Mouse (Mus musculus): ENCODE results near the gene Ttl. TPM values are rescaled to one million over a fixed set of nuclear protein-coding genes. Genes with fewer than 3 reads are reported as not detected.

Ttl gene
- polyA plus RNA-seq, 1 experiment from 2014 or later = 18.1 TPM

GRCm38 (mm10) chr2:129055741-129056140, 10.0 kb upstream of the Ttl start:
- no peak overlapping the region for H3K4me3 ChIP-seq (replicated peaks)
- 0 out of 2 replicates have a peak, but pooled peaks cover 3% of the 10 kb centered on the region for H3K9me3 ChIP-seq
- H3K4me1 ChIP-seq = no peaks in the 10 kb centered on the region
- H3K36me3 ChIP-seq (replicated peaks) = no peaks in the 10 kb centered on the region
- ATAC-seq (ENCODE audit: low FRiP score) = no peak
- H3K9ac ChIP-seq = no peak overlapping the region
- whole genome bisulfite sequencing = 97% methylated on average over 6 of the region's 6 CpGs
- H3K27ac ChIP-seq = no peak overlapping the region
- no peak overlapping the region for H3K4me2 ChIP-seq
- no peaks in the 10 kb centered on the region for H3K27me3 ChIP-seq

- no peak for ATAC-seq (ENCODE audit: low FRiP score)
- no peaks in the 10 kb centered on the region for H3K4me1 ChIP-seq
- no peak overlapping the region for H3K4me3 ChIP-seq (replicated peaks)
- H3K4me2 ChIP-seq = no peak overlapping the region
- H3K9ac ChIP-seq = no peak overlapping the region
- H3K27me3 ChIP-seq = no peaks in the 10 kb centered on the region
- H3K36me3 ChIP-seq (replicated peaks) = no peaks in the 10 kb centered on the region
- H3K9me3 ChIP-seq = 0 out of 2 replicates have a peak, but pooled peaks cover 3% of the 10 kb centered on the region
- WGBS = 44% methylated on average over 9 of the region's 9 CpGs
- H3K27ac ChIP-seq = no peak overlapping the region
Measured at GRCm38 (mm10) chr2:129056597-129056996, 9.1 kb upstream of the Ttl start.

GRCm38 (mm10) chr2:129057256-129057655, 8.5 kb upstream of the Ttl start:
- WGBS = 97% methylated on average over 8 of the region's 8 CpGs
- H3K27ac ChIP-seq = no peak overlapping the region
- H3K27me3 ChIP-seq = no peaks in the 10 kb centered on the region
- ATAC-seq (ENCODE audit: low FRiP score) = no peak
- no peak overlapping the region for H3K4me2 ChIP-seq
- H3K36me3 ChIP-seq (replicated peaks) = no peaks in the 10 kb centered on the region
- no peak overlapping the region for H3K4me3 ChIP-seq (replicated peaks)
- H3K9me3 ChIP-seq = 0 out of 2 replicates have a peak, but pooled peaks cover 3% of the 10 kb centered on the region
- no peak overlapping the region for H3K9ac ChIP-seq
- H3K4me1 ChIP-seq = no peaks in the 10 kb centered on the region

GRCm38 (mm10) chr2:129057920-129058361, 7.8 kb upstream of the Ttl start:
- WGBS = 89% methylated on average over 6 of the region's 6 CpGs
- H3K36me3 ChIP-seq (replicated peaks) = no peaks in the 10 kb centered on the region
- no peaks in the 10 kb centered on the region for H3K27me3 ChIP-seq
- H3K4me2 ChIP-seq = no peak overlapping the region
- H3K27ac ChIP-seq = no peak overlapping the region
- no peaks in the 10 kb centered on the region for H3K4me1 ChIP-seq
- ATAC-seq (ENCODE audit: low FRiP score) = no peak
- no peak overlapping the region for H3K9ac ChIP-seq
- H3K9me3 ChIP-seq = 0 out of 2 replicates have a peak, but pooled peaks cover 3% of the 10 kb centered on the region
- no peak overlapping the region for H3K4me3 ChIP-seq (replicated peaks)

- WGBS = 76% methylated on average over 10 of the region's 10 CpGs
- H3K9me3 ChIP-seq = no peaks in the 10 kb centered on the region
- H3K9ac ChIP-seq = no peak overlapping the region
- no peak overlapping the region for H3K27ac ChIP-seq
- ATAC-seq (ENCODE audit: low FRiP score) = no peak
- H3K4me1 ChIP-seq = peaks cover 8% of the 10 kb centered on the region
- H3K4me3 ChIP-seq (replicated peaks) = no peak overlapping the region
- no peaks in the 10 kb centered on the region for H3K27me3 ChIP-seq
- H3K36me3 ChIP-seq (replicated peaks) = no peaks in the 10 kb centered on the region
- no peak overlapping the region for H3K4me2 ChIP-seq
Measured at GRCm38 (mm10) chr2:129061456-129062059, 4.2 kb upstream of the Ttl start.

- Histone ChIP-seq H3K9ac (peak overlapping the region; percentile 87), H3K4me3 (replicated peaks) (peak overlapping the region; percentile 88), H3K27ac (peak overlapping the region; percentile 69; the same call in 1 of the 2 replicates), H3K9me3 (no peaks in the 10 kb centered on the region), H3K27me3 (no peaks in the 10 kb centered on the region), H3K4me2 (peak overlapping the region; percentile 68), H3K36me3 (replicated peaks) (peaks cover 9% of the 10 kb centered on the region; the same call in 1 of the 2 replicates), H3K4me1 (peaks cover 20% of the 10 kb centered on the region)
- peak; percentile 75 for ATAC-seq (ENCODE audit: low FRiP score)
- WGBS = under 1% methylated on average over 20 of the region's 20 CpGs
Measured at GRCm38 (mm10) chr2:129066326-129066725, 584 bp downstream of the Ttl start.

- Histone ChIP-seq H3K36me3 (replicated peaks) (peaks cover 9% of the 10 kb centered on the region; the same call in 1 of the 2 replicates), H3K4me2 (no peak overlapping the region), H3K9ac (no peak overlapping the region), H3K27me3 (no peaks in the 10 kb centered on the region), H3K9me3 (no peaks in the 10 kb centered on the region), H3K4me1 (peaks cover 14% of the 10 kb centered on the region), H3K27ac (no peak overlapping the region), H3K4me3 (replicated peaks) (no peak overlapping the region)
- ATAC-seq (ENCODE audit: low FRiP score) = no peak
- WGBS = 93% methylated on average over 3 of the region's 3 CpGs
Measured at GRCm38 (mm10) chr2:129070296-129070695, 4.6 kb downstream of the Ttl start.

GRCm38 (mm10) chr2:129078313-129078712, 12.6 kb downstream of the Ttl start:
- no peak overlapping the region for H3K27ac ChIP-seq
- H3K4me1 ChIP-seq = no peaks in the 10 kb centered on the region
- 83% methylated on average over 3 of the region's 3 CpGs for WGBS
- peaks cover 59% of the 10 kb centered on the region for H3K36me3 ChIP-seq (replicated peaks)
- no peaks in the 10 kb centered on the region for H3K9me3 ChIP-seq
- no peak overlapping the region for H3K4me3 ChIP-seq (replicated peaks)
- ATAC-seq (ENCODE audit: low FRiP score) = no peak
- H3K4me2 ChIP-seq = no peak overlapping the region
- no peak overlapping the region for H3K9ac ChIP-seq
- H3K27me3 ChIP-seq = no peaks in the 10 kb centered on the region

GRCm38 (mm10) chr2:129079194-129079593, 13.5 kb downstream of the Ttl start:
- H3K4me2 ChIP-seq = no peak overlapping the region
- H3K9me3 ChIP-seq = no peaks in the 10 kb centered on the region
- no peak overlapping the region for H3K27ac ChIP-seq
- H3K36me3 ChIP-seq (replicated peaks) = peaks cover 59% of the 10 kb centered on the region
- no peak overlapping the region for H3K9ac ChIP-seq
- WGBS = 95% methylated on average over 2 of the region's 2 CpGs
- H3K4me3 ChIP-seq (replicated peaks) = no peak overlapping the region
- H3K4me1 ChIP-seq = no peaks in the 10 kb centered on the region
- ATAC-seq (ENCODE audit: low FRiP score) = no peak
- H3K27me3 ChIP-seq = no peaks in the 10 kb centered on the region

GRCm38 (mm10) chr2:129081097-129081496, 15.4 kb downstream of the Ttl start:
- Histone ChIP-seq H3K27me3 (no peaks in the 10 kb centered on the region), H3K27ac (no peak overlapping the region), H3K9me3 (no peaks in the 10 kb centered on the region), H3K36me3 (replicated peaks) (peaks cover 67% of the 10 kb centered on the region), H3K4me2 (no peak overlapping the region), H3K4me1 (no peaks in the 10 kb centered on the region), H3K4me3 (replicated peaks) (no peak overlapping the region), H3K9ac (no peak overlapping the region)
- no peak for ATAC-seq (ENCODE audit: low FRiP score)
- 74% methylated on average over 13 of the region's 13 CpGs for WGBS

GRCm38 (mm10) chr2:129083514-129083913, 17.8 kb downstream of the Ttl start:
- H3K4me2 ChIP-seq = no peak overlapping the region
- H3K9ac ChIP-seq = no peak overlapping the region
- H3K27ac ChIP-seq = no peak overlapping the region
- H3K36me3 ChIP-seq (replicated peaks) = peaks cover 61% of the 10 kb centered on the region
- no peak overlapping the region for H3K4me3 ChIP-seq (replicated peaks)
- no peaks in the 10 kb centered on the region for H3K9me3 ChIP-seq
- WGBS = 94% methylated on average over 5 of the region's 5 CpGs
- H3K4me1 ChIP-seq = no peaks in the 10 kb centered on the region
- ATAC-seq (ENCODE audit: low FRiP score) = no peak
- H3K27me3 ChIP-seq = no peaks in the 10 kb centered on the region

- Histone ChIP-seq H3K9ac (no peak overlapping the region), H3K36me3 (replicated peaks) (peaks cover 62% of the 10 kb centered on the region), H3K27me3 (no peaks in the 10 kb centered on the region), H3K4me1 (no peaks in the 10 kb centered on the region), H3K27ac (no peak overlapping the region), H3K4me2 (no peak overlapping the region), H3K4me3 (replicated peaks) (no peak overlapping the region), H3K9me3 (no peaks in the 10 kb centered on the region)
- no peak for ATAC-seq (ENCODE audit: low FRiP score)
- WGBS = 55% methylated on average over 2 of the region's 2 CpGs
Measured at GRCm38 (mm10) chr2:129084959-129085358, 19.2 kb downstream of the Ttl start.

- no peak for ATAC-seq (ENCODE audit: low FRiP score)
- Histone ChIP-seq H3K4me2 (no peak overlapping the region), H3K4me1 (no peaks in the 10 kb centered on the region), H3K27ac (no peak overlapping the region), H3K27me3 (no peaks in the 10 kb centered on the region), H3K9ac (no peak overlapping the region), H3K36me3 (replicated peaks) (peaks cover 61% of the 10 kb centered on the region), H3K9me3 (no peaks in the 10 kb centered on the region), H3K4me3 (replicated peaks) (no peak overlapping the region)
- WGBS = 95% methylated on average over 1 of the region's 1 CpGs
Measured at GRCm38 (mm10) chr2:129087520-129087919, 21.8 kb downstream of the Ttl start.

Data from forebrain, embryonic 12.5 days (tissue).